Mouse (Mus musculus): ENCODE measurements at regions not wholly inside any gene's neighbourhood (a gene's known extent, or its start where the extent isn't known, plus 50 kb on each side); places are given as distances from the start of the nearest gene placed in this dataset.
A peak's percentile ranks its signal among the peaks of the same experiment; 100 is the strongest.

GRCm38 (mm10) chr16:26302045-26302444 lies 69.6 kb downstream of the Cldn1 start:
- DNase-seq (ENCODE audit: low read depth, low spot score), result no peak

- no peak for DNase-seq (ENCODE audit: low read depth, low spot score)
Measured at GRCm38 (mm10) chr16:26291692-26292091, 79.9 kb downstream of the Cldn1 start.

GRCm38 (mm10) chr16:26285627-26286026 lies 86.0 kb downstream of the Cldn1 start:
- DNase-seq (ENCODE audit: low read depth, low spot score), result no peak

- DNase-seq (ENCODE audit: low read depth, low spot score), result no peak
Measured at GRCm38 (mm10) chr16:26284713-26285112, 86.9 kb downstream of the Cldn1 start.

- DNase-seq (ENCODE audit: low read depth, low spot score), result no peak
Measured at GRCm38 (mm10) chr16:26282418-26282817, 89.2 kb downstream of the Cldn1 start.

GRCm38 (mm10) chr16:26281496-26281895 lies 90.1 kb downstream of the Cldn1 start:
- DNase-seq (ENCODE audit: low read depth, low spot score), result no peak

- no peak for DNase-seq (ENCODE audit: low read depth, low spot score)
Measured at GRCm38 (mm10) chr16:26276789-26277188, 94.9 kb downstream of the Cldn1 start.

- no peak for DNase-seq (ENCODE audit: low read depth, low spot score)
Measured at GRCm38 (mm10) chr16:26252824-26253223, 118.8 kb downstream of the Cldn1 start.

- DNase-seq (ENCODE audit: low read depth, low spot score), result no peak
Measured at GRCm38 (mm10) chr16:26251698-26252097, 119.9 kb downstream of the Cldn1 start.

- no peak for DNase-seq (ENCODE audit: low read depth, low spot score)
Measured at GRCm38 (mm10) chr16:26251027-26251426, 120.6 kb downstream of the Cldn1 start.

GRCm38 (mm10) chr16:26248939-26249338 lies 122.7 kb downstream of the Cldn1 start:
- no peak for DNase-seq (ENCODE audit: low read depth, low spot score)

- DNase-seq (ENCODE audit: low read depth, low spot score), result no peak
Measured at GRCm38 (mm10) chr16:26247926-26248325, 123.7 kb downstream of the Cldn1 start.

- no peak for DNase-seq (ENCODE audit: low read depth, low spot score)
Measured at GRCm38 (mm10) chr16:26235239-26235638, 129.7 kb upstream of the P3h2 start.

- peak; percentile 64 for DNase-seq (ENCODE audit: low read depth, low spot score)
Measured at GRCm38 (mm10) chr16:26234113-26234512, 128.5 kb upstream of the P3h2 start.

- no peak for DNase-seq (ENCODE audit: low read depth, low spot score)
Measured at GRCm38 (mm10) chr16:26231110-26231509, 125.5 kb upstream of the P3h2 start.

GRCm38 (mm10) chr16:26211418-26211817 lies 105.8 kb upstream of the P3h2 start:
- no peak for DNase-seq (ENCODE audit: low read depth, low spot score)

- peak; percentile 17 for DNase-seq (ENCODE audit: low read depth, low spot score)
Measured at GRCm38 (mm10) chr16:26199125-26199524, 93.5 kb upstream of the P3h2 start.

- DNase-seq (ENCODE audit: low read depth, low spot score), result no peak
Measured at GRCm38 (mm10) chr16:26196345-26196744, 90.8 kb upstream of the P3h2 start.

GRCm38 (mm10) chr16:26185288-26186281 lies 80.0 kb upstream of the P3h2 start:
- DNase-seq (ENCODE audit: low read depth, low spot score), result no peak

- DNase-seq (ENCODE audit: low read depth, low spot score), result no peak
Measured at GRCm38 (mm10) chr16:26184647-26185262, 79.2 kb upstream of the P3h2 start.

GRCm38 (mm10) chr16:26183530-26183929 lies 77.9 kb upstream of the P3h2 start:
- DNase-seq (ENCODE audit: low read depth, low spot score), result no peak

- no peak for DNase-seq (ENCODE audit: low read depth, low spot score)
Measured at GRCm38 (mm10) chr16:26181716-26182115, 76.1 kb upstream of the P3h2 start.

GRCm38 (mm10) chr16:26171441-26171840 lies 65.9 kb upstream of the P3h2 start:
- DNase-seq (ENCODE audit: low read depth, low spot score), result no peak

Measured in retina, postnatal 7 days (tissue).